ENCODE assay signal across 9 mouse cellular contexts in the genomic region with DNA sequence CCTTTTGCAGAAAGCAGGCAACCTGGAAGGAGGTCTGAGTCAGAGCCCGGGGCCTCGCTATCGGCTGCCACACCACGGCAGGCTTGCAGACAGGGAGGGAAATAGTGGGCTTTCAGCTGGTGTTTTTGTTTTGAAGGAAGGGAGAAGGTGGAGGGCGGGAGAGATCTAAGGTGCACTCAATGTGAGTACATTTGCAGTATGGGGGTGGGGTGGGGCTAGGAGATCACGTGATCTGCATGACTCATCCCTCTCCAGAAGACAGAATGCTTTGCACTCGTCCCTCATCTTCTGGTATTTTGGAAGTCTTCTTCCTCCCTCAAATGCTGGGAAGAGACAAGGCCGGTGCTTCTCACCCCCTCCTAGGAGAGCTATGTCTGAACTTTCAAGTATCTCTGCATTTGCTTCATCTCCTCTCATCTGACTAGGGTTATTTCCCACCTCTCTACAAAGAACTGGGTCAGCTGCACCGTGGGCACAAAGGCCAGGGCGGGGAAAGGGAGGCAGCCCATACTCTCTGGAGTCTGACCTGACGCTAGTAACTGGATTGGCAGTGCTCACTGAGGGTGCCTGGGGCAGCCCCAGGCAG.
A peak's percentile ranks its signal among the peaks of the same experiment; 100 is the strongest.
DNase-seq lines count a peak whose midpoint lies in the region; ATAC-seq and TF ChIP-seq lines count a peak whose summit lies in the region.
"Had no signal": no experiment of that assay in that cellular context is flagged by ENCODE, and none has a peak within 500 bp of the region (broad histone marks: within the 10 kb centered on the region; RNA-seq: fewer than 3 reads in every experiment).

No protein-coding gene starts in this region.

- no peak for ATAC-seq in midbrain, embryonic 13.5 days
- ATAC-seq in intestine, embryonic 16.5 days = peak; percentile 55
- ATAC-seq in stomach, postnatal 0 days (ENCODE audit: low FRiP score, low TSS enrichment) = peak; percentile 68
- ATAC-seq in forebrain, postnatal 0 days = no peak

- no peak overlapping the region for H3K4me3 ChIP-seq in midbrain, embryonic 10.5 days
- H3K4me3 ChIP-seq in midbrain, embryonic 13.5 days (replicated peaks) = no peak overlapping the region
- H3K4me3 ChIP-seq in intestine, embryonic 16.5 days (ENCODE audit: low read length) = no peak overlapping the region
- H3K4me3 ChIP-seq in stomach, postnatal 0 days (ENCODE audit: low read depth, low read length) = no peak overlapping the region
- no peak overlapping the region for H3K4me3 ChIP-seq in forebrain, postnatal 0 days (ENCODE audit: low read depth, low read length)
- H3K4me3 ChIP-seq: embryonic facial prominence, embryonic 12.5 days had no signal

- no peaks in the 10 kb centered on the region for H3K27me3 ChIP-seq in midbrain, embryonic 10.5 days (ENCODE audit: low read depth, poor library complexity, severe bottlenecking)
- H3K27me3 ChIP-seq in midbrain, embryonic 13.5 days = no peaks in the 10 kb centered on the region
- no peaks in the 10 kb centered on the region for H3K27me3 ChIP-seq in intestine, embryonic 16.5 days (replicated peaks; ENCODE audit: control insufficient read depth, insufficient read depth, low read length)
- H3K27me3 ChIP-seq in stomach, postnatal 0 days (ENCODE audit: control insufficient read depth, insufficient read depth, low read length) = no peaks in the 10 kb centered on the region
- H3K27me3 ChIP-seq in forebrain, postnatal 0 days (ENCODE audit: insufficient read depth, low read length) = no peaks in the 10 kb centered on the region
- H3K27me3 ChIP-seq: embryonic facial prominence, embryonic 12.5 days had no signal

- peaks cover 14% of the 10 kb centered on the region for H3K4me1 ChIP-seq in midbrain, embryonic 10.5 days
- H3K4me1 ChIP-seq in midbrain, embryonic 13.5 days (replicated peaks) = peaks cover 13% of the 10 kb centered on the region
- H3K4me1 ChIP-seq in intestine, embryonic 16.5 days (ENCODE audit: control insufficient read depth, insufficient read depth, low read length) = no peaks in the 10 kb centered on the region
- no peaks in the 10 kb centered on the region for H3K4me1 ChIP-seq in stomach, postnatal 0 days (replicated peaks; ENCODE audit: control insufficient read depth, insufficient read depth)
- H3K4me1 ChIP-seq in forebrain, postnatal 0 days (ENCODE audit: insufficient read depth) = no peaks in the 10 kb centered on the region

- H3K9me3 ChIP-seq in midbrain, embryonic 10.5 days (replicated peaks) = no peaks in the 10 kb centered on the region; the same call in 1 of the 2 replicates
- H3K9me3 ChIP-seq in midbrain, embryonic 13.5 days = no peaks in the 10 kb centered on the region
- H3K9me3 ChIP-seq in intestine, embryonic 16.5 days (ENCODE audit: control insufficient read depth, low read length) = no peaks in the 10 kb centered on the region
- H3K9me3 ChIP-seq in stomach, postnatal 0 days (ENCODE audit: control insufficient read depth, low read length) = no peaks in the 10 kb centered on the region
- H3K9me3 ChIP-seq in forebrain, postnatal 0 days (ENCODE audit: low read length) = no peaks in the 10 kb centered on the region

- 67% methylated on average over 11 of the region's 11 CpGs for WGBS in midbrain, embryonic 10.5 days
- WGBS in midbrain, embryonic 13.5 days = 65% methylated on average over 11 of the region's 11 CpGs
- 51% methylated on average over 11 of the region's 11 CpGs for WGBS in intestine, embryonic 16.5 days
- 44% methylated on average over 11 of the region's 11 CpGs for WGBS in stomach, postnatal 0 days
- WGBS in forebrain, postnatal 0 days = 56% methylated on average over 11 of the region's 11 CpGs

- no peak overlapping the region for H3K4me2 ChIP-seq in midbrain, embryonic 13.5 days (replicated peaks)
- H3K4me2 ChIP-seq in intestine, embryonic 16.5 days (ENCODE audit: low read depth, low read length) = no peak overlapping the region
- H3K4me2 ChIP-seq in stomach, postnatal 0 days (replicated peaks; ENCODE audit: low read depth) = no peak overlapping the region
- no peak overlapping the region for H3K4me2 ChIP-seq in forebrain, postnatal 0 days (ENCODE audit: low read depth)
- H3K4me2 ChIP-seq: embryonic facial prominence, embryonic 12.5 days had no signal

- H3K9ac ChIP-seq in midbrain, embryonic 13.5 days (replicated peaks) = no peak overlapping the region
- no peak overlapping the region for H3K9ac ChIP-seq in intestine, embryonic 16.5 days (ENCODE audit: low read depth, low read length)
- H3K9ac ChIP-seq in stomach, postnatal 0 days (ENCODE audit: low read length) = no peak overlapping the region
- H3K9ac ChIP-seq in forebrain, postnatal 0 days = no peak overlapping the region
- H3K9ac ChIP-seq: embryonic facial prominence, embryonic 12.5 days had no signal

- no peak for TF ChIP-seq EP300 in stomach, postnatal 0 days (optimal IDR thresholded peaks at IDR 0.05)

- no peak for DNase-seq in midbrain, embryonic 10.5 days (ENCODE audit: low spot score)
- DNase-seq in R1 (ENCODE audit: low read depth, low spot score) = peak; percentile 85
- DNase-seq in stomach, postnatal 0 days (ENCODE audit: low spot score) = peak; percentile 35
- DNase-seq in ovary, postnatal 14 days (ENCODE audit: low spot score) = no peak
- no peak for DNase-seq in forebrain, postnatal 0 days
- no peak for DNase-seq in gastrocnemius, adult 8-10 months (ENCODE audit: low spot score in 2 of 2)

- no peak for TF ChIP-seq CTCF in stomach, postnatal 0 days (IDR thresholded peaks at IDR 0.05; ENCODE audit: low read depth)
- no peak for TF ChIP-seq CTCF in forebrain, postnatal 0 days (IDR thresholded peaks at IDR 0.05; ENCODE audit: low read depth)

- H3K36me3 ChIP-seq in midbrain, embryonic 10.5 days = no peaks in the 10 kb centered on the region
- no peaks in the 10 kb centered on the region for H3K36me3 ChIP-seq in midbrain, embryonic 13.5 days
- no peaks in the 10 kb centered on the region for H3K36me3 ChIP-seq in intestine, embryonic 16.5 days (ENCODE audit: control insufficient read depth, insufficient read depth, low read length)
- no peaks in the 10 kb centered on the region for H3K36me3 ChIP-seq in stomach, postnatal 0 days (ENCODE audit: control insufficient read depth, insufficient read depth, low read length)
- H3K36me3 ChIP-seq in forebrain, postnatal 0 days (ENCODE audit: insufficient read depth) = no peaks in the 10 kb centered on the region
- H3K36me3 ChIP-seq: embryonic facial prominence, embryonic 12.5 days had no signal

- peak overlapping the region; percentile 65 for H3K27ac ChIP-seq in midbrain, embryonic 10.5 days (replicated peaks)
- H3K27ac ChIP-seq in midbrain, embryonic 13.5 days = no peak overlapping the region
- no peak overlapping the region for H3K27ac ChIP-seq in intestine, embryonic 16.5 days (ENCODE audit: low read length)
- no peak overlapping the region for H3K27ac ChIP-seq in stomach, postnatal 0 days (replicated peaks)
- no peak overlapping the region for H3K27ac ChIP-seq in forebrain, postnatal 0 days (ENCODE audit: low read depth, low read length)
- H3K27ac ChIP-seq: embryonic facial prominence, embryonic 12.5 days had no signal

Comparison
In these comparisons a context has a peak if more than half of its experiments do, and no peak if none do; other contexts are left out.
1. DNase-seq: peak in R1 (single experiment) and stomach, postnatal 0 days (single experiment); none in midbrain, embryonic 10.5 days (single experiment), ovary, postnatal 14 days (single experiment), forebrain, postnatal 0 days (single experiment) and gastrocnemius, adult 8-10 months (0 of 2).
2. ATAC-seq: peak in intestine, embryonic 16.5 days (single experiment) and stomach, postnatal 0 days (single experiment); none in midbrain, embryonic 13.5 days (single experiment) and forebrain, postnatal 0 days (single experiment).